Mouse (Mus musculus): ENCODE results near the gene Tmem30b. TPM values are rescaled to one million over a fixed set of nuclear protein-coding genes. Genes with fewer than 3 reads are reported as not detected.

The Tmem30b gene
- polyA plus RNA-seq, 2 experiments = 1.9 to 3.8 TPM

DNA sequence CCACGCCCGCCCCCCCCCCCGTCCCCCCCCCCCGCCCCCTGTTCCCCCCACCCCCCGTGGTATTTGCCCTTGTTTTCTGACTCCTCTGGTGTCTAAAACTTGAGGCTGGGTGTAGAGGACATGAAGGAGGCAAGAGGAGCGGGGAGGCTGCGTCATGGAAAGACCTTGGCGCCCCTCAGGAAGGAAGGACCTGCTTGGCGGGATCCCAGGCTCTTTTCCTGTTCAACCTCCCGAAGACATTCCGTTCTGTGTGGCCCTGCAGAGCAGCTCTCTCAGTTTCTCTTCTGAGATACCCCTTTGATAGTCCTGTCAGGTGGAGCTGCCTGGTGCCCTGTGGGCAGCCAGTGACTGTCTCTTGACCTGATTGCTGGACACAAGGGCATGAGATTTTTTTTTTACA lies 45.4 kb upstream of the Tmem30b start:
- Histone ChIP-seq H3K4me3 (ENCODE audit: insufficient read depth in 1 of 2, low read depth in 2 of 2, low read length in 2 of 2) (no peak overlapping the region), H3K9ac (replicated peaks) (no peak overlapping the region), H3K36me3 (replicated peaks; ENCODE audit: control insufficient read depth, insufficient read depth, low read depth) (no peaks in the 10 kb centered on the region), H3K27me3 (ENCODE audit: control insufficient read depth, insufficient read depth, low read length) (no peaks in the 10 kb centered on the region), H3K4me1 (replicated peaks; ENCODE audit: control insufficient read depth in 2 of 2, insufficient read depth in 2 of 2, low read length in 1 of 2) (0 out of 4 replicates have a peak, but pooled peaks cover 0 to 4% of the 10 kb centered on the region in 2 experiments), H3K9me3 (ENCODE audit: control insufficient read depth, low read length) (no peaks in the 10 kb centered on the region), H3K4me2 (ENCODE audit: low read depth) (no peak overlapping the region), H3K27ac (no peak overlapping the region)
- WGBS (ENCODE audit: insufficient replicate concordance) = 52% methylated on average over 8 of the region's 11 CpGs
- DNase-seq (ENCODE audit: low read depth in 3 of 3, low spot score in 3 of 3) = no peak
- no peak for ATAC-seq (ENCODE audit: insufficient read depth)
- TF ChIP-seq EP300 (IDR thresholded peaks at IDR 0.05; ENCODE audit: low read depth) (no peak), CTCF (IDR thresholded peaks at IDR 0.05; ENCODE audit: low read depth) (no peak)

DNA sequence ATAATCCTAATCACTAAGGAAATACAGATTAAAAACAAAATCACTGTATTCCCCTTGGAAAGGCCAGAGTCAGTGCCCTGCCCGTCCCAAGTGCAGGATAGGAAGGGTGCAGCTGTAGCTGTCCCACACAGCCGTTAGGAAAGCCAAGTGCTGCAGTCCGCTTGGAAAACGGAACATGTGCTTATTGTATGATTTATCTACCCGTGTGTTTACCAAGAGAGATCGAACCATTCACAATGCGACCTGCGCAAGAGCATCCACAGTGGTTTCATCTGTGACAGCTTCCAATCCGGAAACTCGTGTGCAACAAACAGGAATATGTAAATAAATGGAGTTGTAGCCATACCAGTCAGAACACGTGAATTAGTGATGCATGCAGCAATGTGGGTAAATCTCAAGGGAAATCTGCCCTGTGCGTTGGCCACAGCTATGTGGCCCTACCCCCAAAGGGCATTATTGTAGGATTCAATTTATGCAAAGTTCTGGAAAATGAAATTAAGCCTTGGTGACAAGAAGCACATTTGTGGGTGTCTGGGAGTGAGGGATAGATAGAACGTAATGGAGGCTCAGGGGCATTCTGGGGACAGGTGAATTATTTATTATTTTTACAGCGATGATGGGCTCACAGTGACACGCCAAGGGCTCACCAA lies 44.6 kb upstream of the Tmem30b start:
- ATAC-seq (ENCODE audit: insufficient read depth) = no peak
- WGBS (ENCODE audit: insufficient replicate concordance) = 72% methylated on average over 15 of the region's 15 CpGs

DNA sequence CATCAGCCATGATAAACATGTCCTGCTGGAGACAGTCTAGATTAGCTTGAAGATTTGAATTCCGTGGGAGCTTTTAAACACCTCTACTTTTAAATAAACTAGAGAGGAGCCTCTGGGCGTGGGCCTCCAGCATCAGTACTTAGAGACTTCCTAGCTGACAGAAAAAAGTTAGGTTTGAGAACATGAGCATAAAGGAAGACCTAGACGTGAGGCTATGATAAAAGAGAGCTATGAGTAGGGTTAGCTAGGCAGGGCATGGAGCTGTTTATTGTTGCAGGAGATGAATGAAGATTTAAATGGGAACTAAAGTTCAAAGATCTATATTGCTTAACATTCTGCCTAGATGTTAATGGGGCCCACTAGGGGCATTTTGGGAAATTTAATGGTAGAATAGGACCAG lies 41.1 kb upstream of the Tmem30b start:
- H3K36me3 ChIP-seq (replicated peaks; ENCODE audit: control insufficient read depth, insufficient read depth, low read depth) = no peaks in the 10 kb centered on the region
- no peak overlapping the region for H3K9ac ChIP-seq (replicated peaks)
- no peak overlapping the region for H3K27ac ChIP-seq
- no peak overlapping the region for H3K4me3 ChIP-seq (ENCODE audit: insufficient read depth in 1 of 2, low read depth in 2 of 2, low read length in 2 of 2)
- peaks cover 29% of the 10 kb centered on the region for H3K27me3 ChIP-seq (ENCODE audit: control insufficient read depth, insufficient read depth, low read length)
- ATAC-seq (ENCODE audit: insufficient read depth) = no peak
- peaks cover 0 to 2% of the 10 kb centered on the region in 2 experiments; a peak in 1 of 4 replicates for H3K4me1 ChIP-seq (replicated peaks; ENCODE audit: control insufficient read depth in 2 of 2, insufficient read depth in 2 of 2, low read length in 1 of 2)
- no peak overlapping the region for H3K4me2 ChIP-seq (ENCODE audit: low read depth)
- no peak for TF ChIP-seq CTCF (IDR thresholded peaks at IDR 0.05; ENCODE audit: low read depth)
- TF ChIP-seq EP300 (IDR thresholded peaks at IDR 0.05; ENCODE audit: low read depth) = no peak
- no peak for DNase-seq (ENCODE audit: low read depth in 3 of 3, low spot score in 3 of 3)
- 34% methylated on average over 3 of the region's 3 CpGs for WGBS (ENCODE audit: insufficient replicate concordance)
- H3K9me3 ChIP-seq (ENCODE audit: control insufficient read depth, low read length) = no peaks in the 10 kb centered on the region

More for the DNA sequence above, 44.6 kb upstream of the Tmem30b start:
- Histone ChIP-seq H3K9me3 (ENCODE audit: control insufficient read depth, low read length) (no peaks in the 10 kb centered on the region), H3K27me3 (ENCODE audit: control insufficient read depth, insufficient read depth, low read length) (peaks cover 6% of the 10 kb centered on the region), H3K4me3 (ENCODE audit: insufficient read depth in 1 of 2, low read depth in 2 of 2, low read length in 2 of 2) (no peak overlapping the region), H3K27ac (no peak overlapping the region), H3K4me1 (replicated peaks; ENCODE audit: control insufficient read depth in 2 of 2, insufficient read depth in 2 of 2, low read length in 1 of 2) (peaks cover 0 to 5% of the 10 kb centered on the region in 2 experiments; a peak in 1 of 4 replicates), H3K36me3 (replicated peaks; ENCODE audit: control insufficient read depth, insufficient read depth, low read depth) (no peaks in the 10 kb centered on the region), H3K4me2 (ENCODE audit: low read depth) (no peak overlapping the region), H3K9ac (replicated peaks) (no peak overlapping the region)
- no peak for DNase-seq (ENCODE audit: low read depth in 3 of 3, low spot score in 3 of 3)
- TF ChIP-seq CTCF (IDR thresholded peaks at IDR 0.05; ENCODE audit: low read depth) (no peak), EP300 (IDR thresholded peaks at IDR 0.05; ENCODE audit: low read depth) (no peak)

DNA sequence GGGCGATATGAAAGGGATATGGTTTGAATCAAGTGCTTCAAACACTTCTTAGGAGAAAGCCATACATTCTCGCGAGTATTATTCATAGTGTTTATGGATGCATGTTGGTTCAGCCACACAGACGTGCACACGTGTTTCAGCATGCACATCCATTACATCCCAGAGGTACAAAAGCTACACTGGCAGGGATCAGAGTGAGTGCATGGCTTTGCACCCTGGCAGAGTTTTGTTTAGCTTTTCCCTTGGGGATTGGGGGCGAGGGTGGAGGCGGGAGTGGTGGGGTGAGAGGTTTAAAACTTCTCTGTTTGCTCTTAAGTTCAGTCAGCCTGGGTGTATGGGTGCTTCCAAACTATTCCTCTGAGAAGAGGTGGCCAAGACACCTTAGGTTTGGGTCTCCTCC lies 39.7 kb upstream of the Tmem30b start:
- Histone ChIP-seq H3K9ac (replicated peaks) (no peak overlapping the region), H3K36me3 (replicated peaks; ENCODE audit: control insufficient read depth, insufficient read depth, low read depth) (no peaks in the 10 kb centered on the region), H3K4me3 (ENCODE audit: insufficient read depth in 1 of 2, low read depth in 2 of 2, low read length in 2 of 2) (peak overlapping the region; percentile 29 to 56), H3K27me3 (ENCODE audit: control insufficient read depth, insufficient read depth, low read length) (peaks cover 29% of the 10 kb centered on the region), H3K27ac (no peak overlapping the region), H3K9me3 (ENCODE audit: control insufficient read depth, low read length) (no peaks in the 10 kb centered on the region), H3K4me1 (replicated peaks; ENCODE audit: control insufficient read depth in 2 of 2, insufficient read depth in 2 of 2, low read length in 1 of 2) (peaks cover 0 to 2% of the 10 kb centered on the region in 2 experiments; a peak in 1 of 4 replicates), H3K4me2 (ENCODE audit: low read depth) (peak overlapping the region; percentile 67)
- TF ChIP-seq CTCF (IDR thresholded peaks at IDR 0.05; ENCODE audit: low read depth) (no peak), EP300 (IDR thresholded peaks at IDR 0.05; ENCODE audit: low read depth) (no peak)
- DNase-seq (ENCODE audit: low read depth in 3 of 3, low spot score in 3 of 3) (no peak), ATAC-seq (ENCODE audit: insufficient read depth) (no peak)
- WGBS (ENCODE audit: insufficient replicate concordance) = 2% methylated on average over 7 of the region's 7 CpGs

DNA sequence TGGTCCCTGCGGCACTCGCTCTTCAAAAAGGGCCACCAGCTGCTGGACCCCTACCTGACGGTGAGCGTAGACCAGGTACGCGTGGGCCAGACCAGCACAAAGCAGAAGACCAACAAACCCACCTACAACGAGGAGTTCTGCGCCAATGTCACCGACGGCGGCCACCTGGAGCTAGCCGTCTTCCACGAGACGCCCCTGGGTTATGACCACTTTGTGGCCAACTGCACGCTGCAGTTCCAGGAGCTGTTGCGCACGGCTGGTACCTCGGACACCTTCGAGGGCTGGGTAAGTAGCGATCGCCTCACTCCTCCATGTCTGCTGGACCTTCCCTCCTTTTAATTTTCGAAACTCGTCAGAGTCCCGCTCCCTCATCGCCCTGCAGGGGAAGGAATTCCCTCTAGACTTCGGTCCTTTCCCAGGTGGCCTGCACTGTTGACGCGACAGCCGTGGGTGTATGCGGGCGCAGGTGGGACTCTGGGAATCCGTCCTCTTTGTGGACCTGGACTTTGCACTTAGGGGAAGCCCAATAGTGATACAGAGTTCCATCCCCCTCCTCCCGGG lies 39.1 kb upstream of the Tmem30b start:
- TF ChIP-seq EP300 (IDR thresholded peaks at IDR 0.05; ENCODE audit: low read depth) (no peak), CTCF (IDR thresholded peaks at IDR 0.05; ENCODE audit: low read depth) (no peak)
- H3K9me3 ChIP-seq (ENCODE audit: control insufficient read depth, low read length) = no peaks in the 10 kb centered on the region
- H3K27ac ChIP-seq = no peak overlapping the region
- ATAC-seq (ENCODE audit: insufficient read depth) = no peak
- no peaks in the 10 kb centered on the region for H3K36me3 ChIP-seq (replicated peaks; ENCODE audit: control insufficient read depth, insufficient read depth, low read depth)
- H3K4me3 ChIP-seq (ENCODE audit: insufficient read depth in 1 of 2, low read depth in 2 of 2, low read length in 2 of 2) = peak overlapping the region; percentile 29 to 56
- H3K9ac ChIP-seq (replicated peaks) = no peak overlapping the region
- DNase-seq (ENCODE audit: low read depth in 3 of 3, low spot score in 3 of 3) = no peak
- H3K4me2 ChIP-seq (ENCODE audit: low read depth) = peak overlapping the region; percentile 67
- peaks cover 29% of the 10 kb centered on the region for H3K27me3 ChIP-seq (ENCODE audit: control insufficient read depth, insufficient read depth, low read length)
- WGBS (ENCODE audit: insufficient replicate concordance) = under 1% methylated on average over 33 of the region's 33 CpGs
- H3K4me1 ChIP-seq (replicated peaks; ENCODE audit: control insufficient read depth in 2 of 2, insufficient read depth in 2 of 2, low read length in 1 of 2) = peaks cover 0 to 2% of the 10 kb centered on the region in 2 experiments; a peak in 1 of 4 replicates
